Mouse (Mus musculus) heart, adult 2 months (tissue): ENCODE measurements at regions not wholly inside any gene's neighbourhood (a gene's known extent, or its start where the extent isn't known, plus 50 kb on each side); places are given as distances from the start of the nearest gene placed in this dataset.

Experiments used
- CTCF ChIP-seq: fragments of 200-600 bp; IDR thresholded peaks from 2 replicates; pipeline ENCODE4 v1.8.1; 2022; ENCODE audit warnings: antibody characterized with exemption, mild to moderate bottlenecking, moderate library complexity
- EP300 ChIP-seq: fragments of 200-500 bp; IDR thresholded peaks from 2 replicates; pipeline ENCODE4 v1.6.1; 2011; ENCODE audit warnings: low read depth, low read length, control low read depth; ENCODE audit not compliant: insufficient read depth
- POLR2A ChIP-seq: fragments of 200-500 bp; IDR thresholded peaks from 2 replicates; pipeline ENCODE4 v1.6.1; 2011; ENCODE audit warnings: mild to moderate bottlenecking, low read depth, low read length, control low read depth; ENCODE audit not compliant: insufficient read depth

GRCm38 (mm10) chr4:152975012-152975675, 497.5 kb upstream of the Kcnab2 start:
- TF ChIP-seq POLR2A (no peak), CTCF (no peak), EP300 (no peak)
